Mouse (Mus musculus) forebrain, embryonic 14.5 days (tissue): Measurements from ENCODE around the gene Cacnb4. TPM values are rescaled to one million over a fixed set of nuclear protein-coding genes. Genes with fewer than 3 reads are reported as not detected.

Source experiments
- ATAC-seq: fragments of 200-750 bp; cut with Nextera tagmentation; 2 replicates; pipeline ENCODE4 v1.8.0; 2017; ENCODE audit warnings: mild to moderate bottlenecking, moderate library complexity
- DNase-seq: peaks from one replicate; pipeline ENCODE4 v3.0.0-alpha.2; 2015; ENCODE audit warnings: low spot score
- H3K27ac ChIP-seq: fragments of 300-500 bp; sonication (generic); 2 replicates; pipeline ENCODE4 v1.5.1; 2014; ENCODE audit warnings: low read depth, mild to moderate bottlenecking, control low read depth, low read length, moderate library complexity
- H3K27me3 ChIP-seq: fragments of 300-500 bp; sonication (generic); replicated peaks from 2 replicates; pipeline ENCODE4 v1.6.1; 2014; ENCODE audit warnings: low read length, control low read depth, mixed read lengths; ENCODE audit not compliant: control insufficient read depth, insufficient read depth
- H3K36me3 ChIP-seq: fragments of 300-500 bp; sonication (generic); 2 replicates; pipeline ENCODE4 v1.6.1; 2014; ENCODE audit warnings: low read length, control low read depth; ENCODE audit not compliant: control insufficient read depth, insufficient read depth
- H3K4me1 ChIP-seq: fragments of 300-500 bp; sonication (generic); 2 replicates; pipeline ENCODE4 v1.6.1; 2014; ENCODE audit warnings: antibody characterized with exemption, low read length, control low read depth; ENCODE audit not compliant: control insufficient read depth, insufficient read depth
- H3K4me2 ChIP-seq: fragments of 300-500 bp; sonication (generic); 2 replicates; pipeline ENCODE4 v1.6.1; 2014; ENCODE audit warnings: mild to moderate bottlenecking, control low read depth, low read length
- H3K4me3 ChIP-seq: fragments of 300-500 bp; sonication (generic); 2 replicates; pipeline ENCODE4 v1.5.1; 2014; ENCODE audit warnings: low read depth, low read length, control low read depth
- H3K9ac ChIP-seq: fragments of 300-500 bp; sonication (generic); 2 replicates; pipeline ENCODE4 v1.6.1; 2014; ENCODE audit warnings: mild to moderate bottlenecking, low read length, control low read depth, moderate library complexity
- H3K9me3 ChIP-seq: fragments of 300-500 bp; sonication (generic); replicated peaks from 2 replicates; pipeline ENCODE4 v1.6.1; 2016; ENCODE audit warnings: low read length, control low read depth, mixed read lengths; ENCODE audit not compliant: control insufficient read depth
- WGBS: fragments of 180-500 bp; shearing (Covaris S2); extraction: QIAGEN DNeasy Blood & Tissue Kit; methylation state at CpG from one replicate; pipeline ENCODE4 v1.1.7; 2014; 5-methylcytosine and 5-hydroxymethylcytosine counted together
- polyA plus RNA-seq: library from polyadenylated mRNA; unstranded; fragments of >200 nt; fragmentation: Nextera tagmentation; extraction: Ambion mirVana; gene quantifications from 2 replicates; pipeline ENCODE4 v1.2.1, GENCODE M21; 2014

The Cacnb4 gene
- polyA plus RNA-seq, 1 experiment from 2014 or later = 10.6 TPM

DNA sequence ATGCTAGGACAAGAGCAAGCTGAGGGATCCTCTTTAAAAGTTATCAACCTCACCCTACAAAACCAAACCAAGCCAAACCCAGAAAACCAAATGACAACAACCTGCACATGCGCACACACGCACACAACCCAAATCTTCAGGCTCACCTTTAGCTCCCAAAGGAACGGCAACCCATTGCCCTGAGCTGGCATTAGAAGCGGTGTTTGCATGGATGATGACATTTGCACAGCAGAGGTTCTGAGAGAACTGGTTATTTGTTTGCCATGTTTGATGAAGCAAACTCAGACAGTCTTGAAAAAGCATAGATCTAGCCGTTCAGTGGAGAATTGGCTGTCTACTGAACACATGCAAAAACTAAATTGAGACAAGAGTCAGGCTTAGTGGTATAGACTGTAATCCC lies 198.1 kb downstream of the Cacnb4 start:
- WGBS = 95% methylated on average over 5 of the region's 5 CpGs
- H3K27ac ChIP-seq = no peak overlapping the region
- peaks cover 21% of the 10 kb centered on the region; the same call in 1 of the 2 replicates for H3K36me3 ChIP-seq
- no peaks in the 10 kb centered on the region for H3K4me1 ChIP-seq
- H3K4me3 ChIP-seq = no peak overlapping the region
- no peak for ATAC-seq
- H3K4me2 ChIP-seq = no peak overlapping the region
- no peak overlapping the region for H3K9ac ChIP-seq
- H3K27me3 ChIP-seq = no peaks in the 10 kb centered on the region
- H3K9me3 ChIP-seq = no peaks in the 10 kb centered on the region
- DNase-seq = no peak

DNA sequence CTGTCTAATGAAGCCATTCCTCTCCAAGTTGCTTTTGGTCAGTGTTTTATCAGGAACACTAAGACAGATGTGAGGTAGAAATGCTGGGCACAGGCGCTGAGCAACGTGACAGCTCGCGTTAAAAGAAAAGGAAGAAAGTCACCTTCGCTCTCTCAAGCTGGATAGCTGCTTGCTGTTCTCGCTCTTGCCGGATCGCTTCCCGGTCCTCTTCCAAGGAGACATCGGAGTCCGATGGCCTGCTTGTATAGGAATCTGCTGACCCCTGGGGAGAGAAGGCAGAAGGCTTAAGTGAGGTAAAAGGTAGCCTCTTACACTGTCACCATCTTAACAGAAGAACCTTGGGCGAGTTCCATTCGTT lies 199.1 kb downstream of the Cacnb4 start:
- Histone ChIP-seq H3K4me3 (no peak overlapping the region), H3K4me2 (no peak overlapping the region), H3K27me3 (no peaks in the 10 kb centered on the region), H3K27ac (no peak overlapping the region), H3K9ac (no peak overlapping the region), H3K36me3 (peaks cover 23% of the 10 kb centered on the region; the same call in 1 of the 2 replicates), H3K9me3 (no peaks in the 10 kb centered on the region), H3K4me1 (no peaks in the 10 kb centered on the region)
- DNase-seq (no peak), ATAC-seq (no peak)
- 91% methylated on average over 13 of the region's 13 CpGs for WGBS

DNA sequence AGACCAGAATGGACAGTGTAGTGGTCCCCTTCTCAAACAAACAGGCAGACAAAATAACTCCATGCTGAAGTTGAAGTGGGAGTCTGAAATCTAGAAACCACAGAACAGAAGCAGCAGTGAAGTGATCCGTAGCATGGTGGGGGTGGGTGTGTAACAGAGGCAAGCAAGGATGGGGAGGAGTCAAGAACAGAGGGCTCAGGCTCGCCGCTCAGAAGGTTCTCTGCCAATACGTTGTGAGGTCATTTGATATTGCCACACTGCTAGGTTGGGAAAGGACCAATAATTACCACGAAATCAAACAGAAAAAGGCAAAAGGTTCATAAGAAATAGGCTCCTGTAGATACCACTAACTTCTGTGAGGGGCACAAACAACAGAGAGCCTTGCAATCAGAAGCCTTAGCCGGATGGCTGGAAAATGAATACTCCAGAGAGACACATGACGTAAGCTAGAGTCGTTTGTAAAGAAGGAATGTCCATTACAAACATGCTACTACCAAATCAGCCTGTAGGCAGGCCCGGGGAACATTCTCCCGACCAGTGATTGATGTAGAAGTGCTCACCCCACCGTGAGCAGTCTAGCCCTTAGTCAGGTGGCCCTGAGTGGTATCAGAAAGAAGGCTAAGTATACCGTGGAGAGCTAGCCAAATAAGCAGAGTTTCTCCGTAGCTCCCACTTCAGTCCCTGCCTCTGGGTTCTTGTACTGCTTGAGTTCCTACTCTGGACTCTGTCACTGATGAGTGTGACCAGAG lies 199.7 kb downstream of the Cacnb4 start:
- Histone ChIP-seq H3K27ac (no peak overlapping the region), H3K9me3 (no peaks in the 10 kb centered on the region), H3K4me2 (no peak overlapping the region), H3K36me3 (peaks cover 23% of the 10 kb centered on the region; the same call in 1 of the 2 replicates), H3K27me3 (no peaks in the 10 kb centered on the region), H3K4me3 (no peak overlapping the region), H3K4me1 (no peaks in the 10 kb centered on the region), H3K9ac (no peak overlapping the region)
- 81% methylated on average over 13 of the region's 13 CpGs for WGBS
- ATAC-seq (no peak), DNase-seq (no peak)

DNA sequence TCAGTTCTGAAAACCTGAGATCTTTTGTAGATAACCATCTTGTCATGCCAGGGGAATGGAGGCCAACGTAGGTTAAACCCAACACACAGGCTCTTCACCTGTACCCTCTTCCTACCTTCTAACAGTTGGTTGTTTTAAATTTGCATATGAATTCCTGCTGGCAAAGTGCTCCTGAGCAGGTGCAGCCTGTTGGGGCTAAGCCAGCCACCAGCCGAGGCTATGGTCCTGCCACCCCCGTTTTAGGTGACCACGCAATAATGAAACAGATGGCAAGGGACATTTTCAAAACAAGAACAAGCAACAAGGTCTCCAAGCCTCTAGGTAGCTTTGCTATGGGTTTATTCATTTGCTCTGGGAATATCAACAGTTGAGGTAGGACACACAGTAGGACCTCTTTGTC lies 200.8 kb downstream of the Cacnb4 start:
- Histone ChIP-seq H3K9ac (no peak overlapping the region), H3K4me3 (no peak overlapping the region), H3K4me1 (no peaks in the 10 kb centered on the region), H3K9me3 (no peaks in the 10 kb centered on the region), H3K27ac (no peak overlapping the region), H3K27me3 (no peaks in the 10 kb centered on the region), H3K4me2 (no peak overlapping the region), H3K36me3 (peaks cover 23% of the 10 kb centered on the region; the same call in 1 of the 2 replicates)
- DNase-seq (no peak), ATAC-seq (no peak)
- WGBS = 92% methylated on average over 4 of the region's 4 CpGs

DNA sequence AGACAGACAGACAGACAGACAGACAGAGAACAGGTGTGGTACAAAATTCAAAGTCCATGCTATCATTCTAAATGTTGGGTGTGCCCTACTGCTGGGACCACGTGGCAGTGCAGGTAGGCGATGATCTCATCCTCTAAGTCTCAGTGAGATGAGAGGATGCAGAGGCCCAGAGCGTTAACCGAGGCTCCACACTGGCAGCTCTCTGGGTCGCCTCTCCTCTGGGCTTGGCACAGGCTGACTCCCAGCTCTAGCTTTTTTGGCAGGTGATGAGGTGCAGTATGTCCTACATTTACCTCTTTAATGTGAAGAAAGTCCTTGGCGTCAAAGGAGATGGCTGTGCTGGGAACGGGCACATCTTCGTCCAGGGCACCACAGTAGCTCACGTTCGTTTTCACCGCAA lies 202.1 kb downstream of the Cacnb4 start:
- ATAC-seq (no peak), DNase-seq (no peak)
- no peak overlapping the region for H3K27ac ChIP-seq
- H3K9ac ChIP-seq = no peak overlapping the region
- 87% methylated on average over 11 of the region's 11 CpGs for WGBS
- H3K4me2 ChIP-seq = no peak overlapping the region
- no peaks in the 10 kb centered on the region for H3K27me3 ChIP-seq
- no peak overlapping the region for H3K4me3 ChIP-seq
- no peaks in the 10 kb centered on the region for H3K9me3 ChIP-seq
- peaks cover 23% of the 10 kb centered on the region; the same call in 1 of the 2 replicates for H3K36me3 ChIP-seq
- H3K4me1 ChIP-seq = no peaks in the 10 kb centered on the region

DNA sequence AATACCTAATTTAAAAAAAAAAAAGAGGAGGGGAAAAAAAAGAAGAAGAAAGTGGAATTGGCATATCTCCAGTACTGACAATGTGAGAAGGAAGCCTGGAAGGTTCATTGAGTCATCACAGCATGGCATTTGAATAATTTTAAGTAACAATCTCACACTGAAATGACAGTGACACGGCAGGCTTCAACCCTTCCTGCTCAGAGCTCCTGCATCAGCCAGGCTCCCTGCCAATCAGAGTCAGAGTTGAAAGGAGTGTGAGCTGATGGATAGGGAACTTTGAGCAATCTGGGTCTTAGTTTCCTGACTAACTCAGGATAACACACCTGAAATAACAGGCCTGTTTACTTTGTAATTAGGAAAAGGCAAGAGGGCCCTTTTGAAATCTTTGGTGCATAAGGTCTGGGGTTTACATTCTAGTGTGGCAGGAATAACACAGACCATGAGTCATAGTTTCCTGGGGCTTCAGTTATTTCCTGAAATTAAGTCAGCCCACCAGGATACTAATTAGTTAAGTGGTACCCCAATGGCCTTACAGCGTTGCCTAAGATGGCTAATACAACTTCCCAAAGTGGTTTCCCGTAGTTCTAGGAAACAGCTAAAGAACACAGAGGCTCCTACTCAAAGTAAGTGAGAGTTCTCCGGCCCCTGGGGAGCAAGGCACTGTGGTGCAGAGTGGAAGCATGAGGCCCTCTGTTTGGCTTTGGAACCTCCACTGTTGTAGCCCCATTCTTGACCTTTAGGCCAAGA lies 204.9 kb downstream of the Cacnb4 start:
- Histone ChIP-seq H3K4me3 (no peak overlapping the region), H3K4me1 (no peaks in the 10 kb centered on the region), H3K36me3 (peaks cover 17% of the 10 kb centered on the region; the same call in 1 of the 2 replicates), H3K9ac (no peak overlapping the region), H3K27me3 (no peaks in the 10 kb centered on the region), H3K4me2 (no peak overlapping the region), H3K27ac (no peak overlapping the region), H3K9me3 (no peaks in the 10 kb centered on the region)
- no peak; the same call in 1 of the 2 replicates for ATAC-seq
- WGBS = 33% methylated on average over 4 of the region's 4 CpGs
- DNase-seq = peak; percentile 42

DNA sequence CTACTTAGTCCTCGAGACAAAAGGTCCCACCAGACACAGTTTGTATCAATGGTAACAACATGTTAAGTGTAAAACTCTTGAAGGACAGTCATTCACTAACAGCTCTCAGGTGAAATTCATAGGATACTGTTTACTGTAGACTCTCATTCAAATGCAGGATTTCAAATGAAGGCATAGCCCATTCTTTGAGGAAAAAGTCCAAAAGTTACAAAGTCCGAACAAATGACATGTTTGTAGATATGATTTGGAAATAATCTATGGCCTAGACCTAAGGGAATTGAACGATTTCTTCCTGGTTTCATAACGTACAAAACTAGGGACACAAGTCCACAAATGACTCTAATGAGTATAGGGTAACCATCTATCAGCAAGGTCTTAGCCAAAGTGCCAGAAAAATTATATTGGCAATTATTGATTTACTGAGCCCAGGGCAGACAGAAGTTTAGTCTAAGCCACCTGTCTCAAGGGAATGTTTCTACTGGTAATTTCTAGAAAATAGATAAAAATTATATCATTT lies 206.5 kb downstream of the Cacnb4 start:
- Histone ChIP-seq H3K27me3 (no peaks in the 10 kb centered on the region), H3K9me3 (no peaks in the 10 kb centered on the region), H3K4me1 (no peaks in the 10 kb centered on the region), H3K4me2 (no peak overlapping the region), H3K4me3 (no peak overlapping the region), H3K9ac (no peak overlapping the region), H3K36me3 (peaks cover 9% of the 10 kb centered on the region; the same call in 1 of the 2 replicates), H3K27ac (no peak overlapping the region)
- DNase-seq (no peak), ATAC-seq (no peak)
- WGBS = 84% methylated on average over 4 of the region's 4 CpGs

DNA sequence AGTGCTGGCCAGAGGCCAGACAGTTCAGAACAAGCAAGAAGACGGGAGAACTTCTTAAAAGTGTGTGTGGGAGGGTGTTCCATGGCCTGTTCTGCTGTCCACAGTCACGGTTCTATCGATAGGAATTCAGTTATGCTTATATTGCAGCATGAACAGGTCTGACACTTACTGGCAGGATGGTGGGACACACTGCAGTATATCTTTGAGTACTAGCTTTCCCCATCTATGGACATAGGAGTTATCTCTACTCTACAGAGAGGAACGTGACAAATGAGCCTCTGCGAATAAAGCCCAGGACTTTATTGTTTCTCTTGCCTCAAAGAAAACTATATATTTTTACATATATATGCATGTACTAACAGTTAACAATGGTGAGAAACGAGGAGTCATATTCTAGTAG lies 209.0 kb downstream of the Cacnb4 start:
- 85% methylated on average over 6 of the region's 6 CpGs for WGBS
- Histone ChIP-seq H3K9me3 (no peaks in the 10 kb centered on the region), H3K4me1 (no peaks in the 10 kb centered on the region), H3K36me3 (0 out of 2 replicates have a peak, but pooled peaks cover 2% of the 10 kb centered on the region), H3K27ac (no peak overlapping the region), H3K9ac (no peak overlapping the region), H3K27me3 (no peaks in the 10 kb centered on the region), H3K4me2 (no peak overlapping the region), H3K4me3 (no peak overlapping the region)
- ATAC-seq = no peak
- no peak for DNase-seq
